Mouse (Mus musculus): ENCODE data around the gene Ofcc1. TPM values are rescaled to one million over a fixed set of nuclear protein-coding genes. Genes with fewer than 3 reads are reported as not detected.

The Ofcc1 gene
- polyA plus RNA-seq, 1 experiment from 2014 or later, result not detected

DNA sequence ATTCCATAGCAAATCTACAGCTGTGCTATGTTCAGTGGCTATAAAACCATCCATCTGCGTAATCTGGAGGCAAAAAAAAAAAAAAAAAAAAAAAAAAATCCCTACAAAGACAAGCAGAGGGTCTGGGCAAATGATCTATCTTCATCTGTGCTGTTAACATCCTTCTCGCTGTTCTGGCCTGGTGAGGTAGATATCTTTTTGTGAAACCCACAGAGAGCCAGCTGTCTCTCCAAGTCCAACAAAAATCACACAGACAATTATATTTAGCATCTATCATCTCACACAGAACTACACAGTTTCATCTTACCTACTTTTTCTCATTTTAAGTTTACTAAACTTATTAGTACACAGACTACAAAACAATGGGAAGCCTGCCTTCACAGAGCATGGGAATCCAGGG is 323.4 kb downstream of the Ofcc1 start:
- ATAC-seq, result no peak
- Histone ChIP-seq H3K9ac (no peak overlapping the region), H3K4me3 (no peak overlapping the region), H3K4me1 (no peaks in the 10 kb centered on the region), H3K36me3 (no peaks in the 10 kb centered on the region), H3K4me2 (no peak overlapping the region), H3K27ac (no peak overlapping the region), H3K27me3 (replicated peaks) (no peaks in the 10 kb centered on the region), H3K9me3 (replicated peaks) (no peaks in the 10 kb centered on the region)
- WGBS (ENCODE audit: insufficient replicate concordance), result 69% methylated on average over 2 of the region's 2 CpGs

DNA sequence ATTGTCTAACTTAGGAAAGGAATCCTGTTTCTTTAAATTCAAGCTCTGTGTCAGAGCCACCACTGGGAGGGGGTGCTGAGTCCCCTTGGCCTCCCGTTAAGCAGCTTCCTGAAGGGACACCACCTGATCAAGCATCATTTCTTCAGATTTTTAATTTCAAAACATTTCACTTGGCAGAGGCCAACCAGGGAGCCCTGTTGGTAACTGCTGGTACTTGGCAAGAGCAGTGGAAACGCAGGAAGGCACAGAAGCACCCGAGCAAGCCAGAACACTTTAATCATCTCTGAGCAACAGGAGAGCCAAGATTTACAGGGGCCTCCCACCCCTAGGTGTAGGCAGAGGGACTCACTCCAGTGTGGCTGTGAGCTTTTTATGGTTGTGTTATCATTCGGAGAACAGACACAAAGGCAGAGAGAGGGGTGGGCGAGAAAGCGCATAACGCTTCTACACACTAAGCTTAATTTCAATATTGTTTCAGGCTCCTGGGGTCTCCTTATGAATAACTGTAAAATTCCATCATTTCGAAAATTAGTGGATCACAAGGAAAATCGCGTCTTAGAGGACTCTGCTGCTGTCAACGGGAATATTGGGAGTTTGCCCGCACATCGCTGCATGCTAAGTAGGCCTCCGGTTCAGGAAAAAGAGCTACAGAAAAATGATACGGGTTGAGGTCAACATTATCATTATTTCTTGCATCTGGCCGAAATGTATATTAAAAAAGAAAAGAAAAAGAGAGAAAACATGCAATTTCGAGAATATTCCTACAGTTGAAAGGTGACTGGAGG is 324.1 kb downstream of the Ofcc1 start:
- Histone ChIP-seq H3K9me3 (replicated peaks) (no peaks in the 10 kb centered on the region), H3K36me3 (no peaks in the 10 kb centered on the region), H3K4me1 (no peaks in the 10 kb centered on the region), H3K9ac (no peak overlapping the region), H3K4me2 (no peak overlapping the region), H3K27me3 (replicated peaks) (no peaks in the 10 kb centered on the region), H3K4me3 (no peak overlapping the region), H3K27ac (no peak overlapping the region)
- ATAC-seq, result no peak
- 70% methylated on average over 17 of the region's 17 CpGs for WGBS (ENCODE audit: insufficient replicate concordance)

DNA sequence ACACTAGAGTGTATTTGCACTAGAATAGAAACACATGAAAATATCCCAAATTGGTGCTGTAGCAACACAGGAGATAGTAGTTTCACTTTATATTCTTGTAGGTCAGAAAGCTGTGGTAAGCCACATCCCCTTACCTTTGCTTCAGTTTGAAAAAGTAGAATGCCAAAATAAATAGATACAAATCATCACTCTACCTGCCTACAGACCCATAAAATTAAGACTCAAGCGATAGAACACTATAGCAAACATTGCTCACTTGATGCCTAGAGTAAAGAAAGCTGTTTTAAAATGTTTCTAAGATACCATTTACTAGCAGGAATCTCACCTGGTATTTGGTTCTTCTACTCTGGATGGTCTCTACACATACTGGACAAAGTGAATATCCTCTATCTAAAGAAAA is 331.8 kb downstream of the Ofcc1 start:
- no peaks in the 10 kb centered on the region for H3K9me3 ChIP-seq (replicated peaks)
- no peak overlapping the region for H3K27ac ChIP-seq
- no peaks in the 10 kb centered on the region for H3K27me3 ChIP-seq (replicated peaks)
- no peak overlapping the region for H3K4me3 ChIP-seq
- 73% methylated on average over 1 of the region's 1 CpGs for WGBS (ENCODE audit: insufficient replicate concordance)
- H3K4me2 ChIP-seq, result no peak overlapping the region
- H3K9ac ChIP-seq, result no peak overlapping the region
- ATAC-seq, result no peak
- no peaks in the 10 kb centered on the region for H3K4me1 ChIP-seq
- H3K36me3 ChIP-seq, result no peaks in the 10 kb centered on the region

DNA sequence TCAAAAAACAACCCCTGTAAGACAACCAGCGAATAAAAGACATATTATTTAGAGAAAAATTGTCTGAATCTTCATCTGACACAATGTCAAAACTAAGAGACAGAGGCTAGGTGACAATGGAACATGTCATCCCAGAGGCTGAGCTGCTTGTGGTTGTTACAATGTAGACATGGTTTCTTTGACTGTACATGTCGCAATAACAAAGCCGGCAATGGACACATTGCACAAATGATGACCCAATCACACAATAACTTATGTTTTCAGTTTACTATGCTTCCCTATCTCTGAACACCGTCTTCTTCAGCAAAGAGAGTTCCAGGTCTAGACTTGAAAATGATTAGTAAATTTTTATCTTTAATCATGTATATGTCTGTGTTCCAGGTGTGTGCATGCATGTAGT is 332.4 kb downstream of the Ofcc1 start:
- no peak overlapping the region for H3K9ac ChIP-seq
- H3K4me2 ChIP-seq, result no peak overlapping the region
- no peaks in the 10 kb centered on the region for H3K27me3 ChIP-seq (replicated peaks)
- H3K27ac ChIP-seq, result no peak overlapping the region
- no peaks in the 10 kb centered on the region for H3K36me3 ChIP-seq
- H3K9me3 ChIP-seq (replicated peaks), result no peaks in the 10 kb centered on the region
- ATAC-seq, result no peak
- H3K4me1 ChIP-seq, result no peaks in the 10 kb centered on the region
- WGBS (ENCODE audit: insufficient replicate concordance), result 73% methylated on average over 4 of the region's 4 CpGs
- no peak overlapping the region for H3K4me3 ChIP-seq

DNA sequence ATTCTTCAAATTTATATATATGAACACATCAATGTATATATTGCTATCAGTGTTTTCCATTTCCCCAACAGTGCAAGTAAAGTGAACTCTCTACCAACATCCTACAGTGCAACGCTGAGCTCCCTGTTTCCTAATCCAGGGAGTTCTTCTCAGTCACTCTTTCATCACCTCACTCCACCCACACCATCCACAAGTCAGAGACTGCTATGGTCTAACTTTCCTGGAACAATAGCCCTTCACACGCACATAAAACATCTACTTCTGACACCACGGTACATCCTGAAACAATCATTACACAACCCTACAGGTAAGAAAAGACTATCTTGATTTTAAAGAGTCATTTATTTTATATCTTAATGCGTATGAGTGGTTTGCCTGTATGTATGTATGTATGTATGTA is 335.4 kb downstream of the Ofcc1 start:
- no peak for ATAC-seq
- H3K4me2 ChIP-seq, result no peak overlapping the region
- no peak overlapping the region for H3K9ac ChIP-seq
- H3K4me1 ChIP-seq, result no peaks in the 10 kb centered on the region
- no peaks in the 10 kb centered on the region for H3K9me3 ChIP-seq (replicated peaks)
- no peak overlapping the region for H3K4me3 ChIP-seq
- WGBS (ENCODE audit: insufficient replicate concordance), result 78% methylated on average over 4 of the region's 4 CpGs
- H3K27me3 ChIP-seq (replicated peaks), result no peaks in the 10 kb centered on the region
- no peak overlapping the region for H3K27ac ChIP-seq
- H3K36me3 ChIP-seq, result no peaks in the 10 kb centered on the region

DNA sequence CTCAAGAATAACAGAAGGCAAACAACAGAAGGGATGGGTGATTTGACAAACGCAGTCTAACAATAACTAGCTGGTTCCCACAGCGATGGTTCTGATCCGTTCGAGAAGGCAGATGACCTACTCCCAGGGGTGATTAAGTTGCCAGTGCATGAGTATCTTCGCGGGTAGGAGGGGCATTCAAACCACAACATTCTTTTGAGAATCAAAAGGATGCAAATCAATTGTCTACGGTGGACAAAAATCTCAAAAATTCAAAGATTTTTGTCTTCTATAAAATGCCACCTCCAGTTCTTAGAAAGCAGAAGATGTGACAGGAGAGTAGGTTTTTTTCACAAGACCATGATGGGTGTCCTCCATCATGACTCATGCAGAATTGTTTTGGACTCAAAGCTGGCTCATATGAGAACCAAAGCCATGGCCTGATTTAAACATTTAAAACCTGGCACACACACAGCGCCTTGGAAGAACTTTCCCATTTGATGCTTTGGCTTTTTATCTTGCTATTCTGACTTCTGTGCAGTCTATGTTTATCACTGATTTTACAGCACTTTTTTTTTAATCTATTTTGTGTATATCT is 338.0 kb downstream of the Ofcc1 start:
- Histone ChIP-seq H3K4me2 (no peak overlapping the region), H3K9ac (no peak overlapping the region), H3K9me3 (replicated peaks) (no peaks in the 10 kb centered on the region), H3K4me3 (no peak overlapping the region), H3K4me1 (no peaks in the 10 kb centered on the region), H3K36me3 (no peaks in the 10 kb centered on the region), H3K27me3 (replicated peaks) (no peaks in the 10 kb centered on the region), H3K27ac (no peak overlapping the region)
- ATAC-seq, result no peak
- WGBS (ENCODE audit: insufficient replicate concordance), result 63% methylated on average over 8 of the region's 8 CpGs

DNA sequence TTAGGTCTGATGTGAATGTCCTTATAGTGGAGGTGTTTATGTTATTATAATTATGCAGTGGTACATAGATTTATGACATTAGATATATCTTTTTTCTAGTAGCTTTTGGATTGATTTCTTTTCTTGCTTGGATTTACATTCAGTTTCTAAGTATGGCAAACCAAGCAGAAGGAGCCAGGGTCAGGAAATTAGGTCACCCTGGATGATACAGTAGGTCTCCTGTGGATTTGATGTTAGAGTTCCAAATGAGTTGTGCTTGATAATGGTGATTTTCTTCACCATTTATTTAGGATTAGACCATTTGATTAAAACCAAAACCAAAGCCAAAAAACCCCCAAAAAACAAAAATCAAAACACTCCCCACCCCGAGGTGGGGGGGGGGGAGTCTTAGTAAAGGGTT is 338.6 kb downstream of the Ofcc1 start:
- H3K36me3 ChIP-seq, result no peaks in the 10 kb centered on the region
- no peaks in the 10 kb centered on the region for H3K27me3 ChIP-seq (replicated peaks)
- no peak overlapping the region for H3K4me3 ChIP-seq
- no peaks in the 10 kb centered on the region for H3K4me1 ChIP-seq
- no peaks in the 10 kb centered on the region for H3K9me3 ChIP-seq (replicated peaks)
- ATAC-seq, result no peak
- H3K4me2 ChIP-seq, result no peak overlapping the region
- no peak overlapping the region for H3K27ac ChIP-seq
- 42% methylated on average over 1 of the region's 1 CpGs for WGBS (ENCODE audit: insufficient replicate concordance)
- H3K9ac ChIP-seq, result no peak overlapping the region

DNA sequence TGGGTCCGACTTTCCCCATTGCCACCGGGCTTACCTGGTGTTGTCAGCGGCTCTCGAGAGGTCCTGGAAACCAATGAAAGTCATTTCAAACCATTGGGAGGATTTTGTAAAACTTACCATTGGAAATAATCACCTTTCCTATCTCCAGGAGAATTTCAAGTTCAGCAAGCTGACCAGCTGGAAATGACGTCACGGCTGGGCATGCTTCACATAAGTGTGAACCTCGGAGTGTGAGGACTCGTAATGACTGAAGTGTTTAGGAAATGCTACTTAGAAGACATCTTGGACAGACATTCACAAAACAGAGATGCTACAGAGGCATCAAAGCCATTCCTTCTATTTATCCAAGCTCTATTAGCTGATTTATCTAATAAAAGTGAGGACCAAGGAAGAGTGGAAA is 361.0 kb downstream of the Ofcc1 start:
- H3K4me1 ChIP-seq, result no peaks in the 10 kb centered on the region
- H3K36me3 ChIP-seq, result no peaks in the 10 kb centered on the region
- no peak overlapping the region for H3K4me3 ChIP-seq
- no peak overlapping the region for H3K9ac ChIP-seq
- no peak overlapping the region for H3K27ac ChIP-seq
- ATAC-seq, result no peak
- H3K4me2 ChIP-seq, result no peak overlapping the region
- WGBS (ENCODE audit: insufficient replicate concordance), result 71% methylated on average over 8 of the region's 8 CpGs
- no peaks in the 10 kb centered on the region for H3K9me3 ChIP-seq (replicated peaks)
- no peaks in the 10 kb centered on the region for H3K27me3 ChIP-seq (replicated peaks)

DNA sequence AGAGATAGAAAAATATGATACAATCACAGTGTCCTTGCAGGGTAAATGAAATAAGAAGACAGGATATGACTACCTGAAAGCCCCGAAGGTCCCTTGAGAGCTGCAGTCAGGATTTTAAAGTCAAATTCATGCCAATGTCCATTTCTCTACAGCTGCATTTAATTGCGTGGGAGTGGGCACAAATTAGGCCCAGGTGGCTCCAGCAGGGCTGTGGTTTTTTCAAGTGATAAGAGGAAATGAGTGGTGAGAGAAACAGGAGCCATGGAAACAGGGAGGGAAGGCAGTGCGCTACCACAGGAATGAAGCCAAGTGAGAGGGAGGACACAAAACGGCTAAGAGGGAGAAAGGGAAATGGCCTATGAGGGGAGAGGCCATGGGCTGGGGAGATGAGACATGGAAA is 363.3 kb downstream of the Ofcc1 start:
- WGBS (ENCODE audit: insufficient replicate concordance), result 62% methylated on average over 4 of the region's 4 CpGs
- no peaks in the 10 kb centered on the region for H3K27me3 ChIP-seq (replicated peaks)
- H3K9ac ChIP-seq, result no peak overlapping the region
- no peak overlapping the region for H3K4me3 ChIP-seq
- H3K4me2 ChIP-seq, result no peak overlapping the region
- no peaks in the 10 kb centered on the region for H3K36me3 ChIP-seq
- no peak for ATAC-seq
- no peaks in the 10 kb centered on the region for H3K4me1 ChIP-seq
- H3K27ac ChIP-seq, result no peak overlapping the region
- no peaks in the 10 kb centered on the region for H3K9me3 ChIP-seq (replicated peaks)

DNA sequence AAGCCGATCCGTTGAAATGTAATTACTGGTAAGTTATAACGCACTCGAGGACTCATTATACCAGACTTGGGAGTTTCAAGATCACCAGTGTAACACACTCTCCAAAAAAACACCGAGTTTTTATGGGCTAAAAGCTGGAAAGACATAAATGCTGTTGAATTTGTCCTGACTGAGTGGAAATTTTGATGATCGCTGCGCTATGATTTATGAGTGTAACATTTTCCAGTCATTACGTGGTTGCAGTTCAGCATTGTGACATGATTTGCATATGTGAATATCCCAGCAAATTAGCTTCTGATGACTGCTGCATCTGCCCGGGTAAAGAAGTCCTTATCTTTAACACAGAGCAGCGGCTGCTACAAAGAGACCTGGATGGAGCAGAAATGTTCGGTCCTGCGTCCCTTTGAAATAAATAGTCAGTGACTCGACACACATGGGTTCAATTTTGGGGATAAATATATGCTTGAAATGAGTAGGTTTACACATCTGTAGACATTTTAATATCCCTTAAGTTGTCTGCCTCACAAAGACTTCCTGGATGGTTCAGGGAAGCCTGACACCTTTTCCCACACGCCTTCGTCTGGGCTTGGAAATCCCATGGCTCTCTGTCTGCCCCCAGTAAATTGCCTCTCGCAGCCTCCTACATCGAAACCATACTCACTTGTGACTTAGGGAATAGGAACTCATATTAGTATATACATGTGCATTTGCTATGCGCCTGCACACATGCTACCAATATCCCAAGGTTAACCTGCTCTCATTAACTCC is 381.8 kb downstream of the Ofcc1 start:
- H3K27me3 ChIP-seq (replicated peaks), result no peaks in the 10 kb centered on the region
- H3K4me3 ChIP-seq, result no peak overlapping the region
- ATAC-seq, result no peak
- H3K36me3 ChIP-seq, result no peaks in the 10 kb centered on the region
- no peak overlapping the region for H3K4me2 ChIP-seq
- no peak overlapping the region for H3K9ac ChIP-seq
- 78% methylated on average over 18 of the region's 18 CpGs for WGBS (ENCODE audit: insufficient replicate concordance)
- no peaks in the 10 kb centered on the region for H3K9me3 ChIP-seq (replicated peaks)
- H3K27ac ChIP-seq, result no peak overlapping the region
- H3K4me1 ChIP-seq, result no peaks in the 10 kb centered on the region

DNA sequence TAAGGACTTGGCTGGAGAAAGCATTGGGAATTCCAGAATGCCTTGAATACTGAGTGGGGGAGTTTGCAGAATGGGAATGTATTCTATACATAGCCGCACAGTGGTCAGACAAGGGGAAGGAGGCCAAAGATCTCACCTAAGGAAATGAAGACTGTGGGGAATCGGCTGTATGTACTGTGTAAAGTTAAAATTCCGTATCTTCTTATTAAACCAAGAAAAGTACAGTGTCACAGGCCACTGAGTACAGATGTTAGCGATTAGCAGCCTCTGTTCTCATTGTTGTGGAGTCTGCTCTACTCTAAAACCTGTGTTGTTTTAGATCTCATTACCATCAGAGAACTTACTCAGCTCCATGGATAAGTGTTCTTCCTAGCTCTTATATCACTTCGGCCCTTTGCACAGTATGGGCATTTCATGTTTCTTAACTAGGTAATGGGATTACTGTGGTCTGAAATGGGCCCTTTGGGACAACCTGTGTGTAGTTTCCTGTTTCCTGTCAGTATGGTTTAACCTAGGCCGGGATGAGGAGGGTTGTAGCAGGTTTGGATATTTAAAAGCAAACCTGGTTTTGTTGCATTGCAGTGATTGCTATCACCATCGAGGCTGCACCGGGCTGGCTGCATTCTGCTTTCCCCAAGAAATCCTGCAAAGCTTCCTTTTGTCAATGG is 392.8 kb downstream of the Ofcc1 start:
- no peak overlapping the region for H3K27ac ChIP-seq
- H3K9ac ChIP-seq, result no peak overlapping the region
- 67% methylated on average over 8 of the region's 8 CpGs for WGBS (ENCODE audit: insufficient replicate concordance)
- H3K27me3 ChIP-seq (replicated peaks), result no peaks in the 10 kb centered on the region
- H3K4me1 ChIP-seq, result no peaks in the 10 kb centered on the region
- ATAC-seq, result no peak
- no peak overlapping the region for H3K4me3 ChIP-seq
- H3K4me2 ChIP-seq, result no peak overlapping the region
- no peaks in the 10 kb centered on the region for H3K9me3 ChIP-seq (replicated peaks)
- no peaks in the 10 kb centered on the region for H3K36me3 ChIP-seq

DNA sequence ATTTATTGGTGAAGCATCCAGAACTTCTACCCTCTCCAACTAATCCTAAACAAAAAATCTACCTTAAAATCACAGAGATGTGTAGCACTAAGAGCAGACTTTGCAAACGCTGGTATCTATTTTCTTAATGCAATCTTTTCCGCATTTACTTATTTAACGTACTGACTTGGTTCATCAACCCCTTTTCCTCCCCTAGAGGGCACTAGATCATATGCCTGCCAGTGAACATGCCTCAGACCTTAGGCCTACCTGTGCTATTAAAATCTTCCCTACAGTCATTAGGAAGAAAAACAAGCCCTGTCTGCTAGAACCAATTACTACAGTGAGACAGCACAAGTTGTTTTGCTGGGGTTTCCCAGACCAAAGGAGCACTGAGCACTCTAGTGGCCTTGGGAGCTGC is 404.0 kb downstream of the Ofcc1 start:
- WGBS (ENCODE audit: insufficient replicate concordance), result 62% methylated on average over 3 of the region's 3 CpGs
- ATAC-seq, result no peak
- no peaks in the 10 kb centered on the region for H3K27me3 ChIP-seq (replicated peaks)
- no peaks in the 10 kb centered on the region for H3K4me1 ChIP-seq
- H3K9ac ChIP-seq, result no peak overlapping the region
- no peak overlapping the region for H3K27ac ChIP-seq
- H3K9me3 ChIP-seq (replicated peaks), result no peaks in the 10 kb centered on the region
- no peak overlapping the region for H3K4me2 ChIP-seq
- H3K4me3 ChIP-seq, result no peak overlapping the region
- no peaks in the 10 kb centered on the region for H3K36me3 ChIP-seq

Data from liver, embryonic 12.5 days (tissue).